Mouse (Mus musculus): ENCODE data around the gene Tmem63c. TPM values are rescaled to one million over a fixed set of nuclear protein-coding genes. Genes with fewer than 3 reads are reported as not detected.

Gene Tmem63c
- 28.0 TPM for polyA plus RNA-seq (2015; fragmentation: Illumina TruSeq; extraction: RNeasy Lipid Tissue Mini Kit (QIAGEN cat#74804); ENCODE audit: low read depth, low replicate concordance)

GRCm38 (mm10) chr12:87021040-87021439 lies at the start of gene Tmem63c:
Gene Tmem63c, plus strand, starts transcription at chr12:87021340.

GRCm38 (mm10) chr12:86989890-86990754 lies 31.0 kb upstream of the Tmem63c start, which contains the start of gene Zdhhc22:
Gene Zdhhc22, minus strand, starts transcription at chr12:86990430.

GRCm38 (mm10) chr12:87102165-87102631 lies 81.1 kb downstream of the Tmem63c start, which contains the start of gene Ngb:
Gene Ngb, minus strand, starts transcription at chr12:87102539.

Other genes starting within 250 kb of the Tmem63c start
- gene Irf2bpl, start 136.5 kb upstream of the Tmem63c start, polyA plus RNA-seq (2015; fragmentation: Illumina TruSeq; extraction: RNeasy Lipid Tissue Mini Kit (QIAGEN cat#74804); ENCODE audit: low read depth, low replicate concordance) = 31.4 TPM
- gene Cipc, start 74.3 kb upstream of the Tmem63c start, polyA plus RNA-seq (2015; fragmentation: Illumina TruSeq; extraction: RNeasy Lipid Tissue Mini Kit (QIAGEN cat#74804); ENCODE audit: low read depth, low replicate concordance) = 57.9 TPM
- gene Zdhhc22, start 30.9 kb upstream of the Tmem63c start, polyA plus RNA-seq (2015; fragmentation: Illumina TruSeq; extraction: RNeasy Lipid Tissue Mini Kit (QIAGEN cat#74804); ENCODE audit: low read depth, low replicate concordance) = 44.4 TPM
- gene Ngb, start 81.2 kb downstream of the Tmem63c start, polyA plus RNA-seq (2015; fragmentation: Illumina TruSeq; extraction: RNeasy Lipid Tissue Mini Kit (QIAGEN cat#74804); ENCODE audit: low read depth, low replicate concordance) = 10.7 TPM
- 66.3 TPM for gene Gstz1, start 125.8 kb downstream of the Tmem63c start, polyA plus RNA-seq (2015; fragmentation: Illumina TruSeq; extraction: RNeasy Lipid Tissue Mini Kit (QIAGEN cat#74804); ENCODE audit: low read depth, low replicate concordance)
- gene Pomt2, start 126.6 kb downstream of the Tmem63c start, polyA plus RNA-seq (2015; fragmentation: Illumina TruSeq; extraction: RNeasy Lipid Tissue Mini Kit (QIAGEN cat#74804); ENCODE audit: low read depth, low replicate concordance) = 13.0 TPM
- gene Samd15, start 178.4 kb downstream of the Tmem63c start, polyA plus RNA-seq (2015; fragmentation: Illumina TruSeq; extraction: RNeasy Lipid Tissue Mini Kit (QIAGEN cat#74804); ENCODE audit: low read depth, low replicate concordance) = 3.8 TPM
- 19.9 TPM for gene Tmed8, start 179.1 kb downstream of the Tmem63c start, polyA plus RNA-seq (2015; fragmentation: Illumina TruSeq; extraction: RNeasy Lipid Tissue Mini Kit (QIAGEN cat#74804); ENCODE audit: low read depth, low replicate concordance)
- 1.4 TPM for gene Noxred1, start 217.4 kb downstream of the Tmem63c start, polyA plus RNA-seq (2015; fragmentation: Illumina TruSeq; extraction: RNeasy Lipid Tissue Mini Kit (QIAGEN cat#74804); ENCODE audit: low read depth, low replicate concordance)
- 59.1 TPM for gene Vipas39, start 244.9 kb downstream of the Tmem63c start, polyA plus RNA-seq (2015; fragmentation: Illumina TruSeq; extraction: RNeasy Lipid Tissue Mini Kit (QIAGEN cat#74804); ENCODE audit: low read depth, low replicate concordance)
- gene Ahsa1, start 245.1 kb downstream of the Tmem63c start, polyA plus RNA-seq (2015; fragmentation: Illumina TruSeq; extraction: RNeasy Lipid Tissue Mini Kit (QIAGEN cat#74804); ENCODE audit: low read depth, low replicate concordance) = 241 TPM